Mouse (Mus musculus): Measurements from ENCODE around the gene Gm11146.

- peak; percentile 89 for TF ChIP-seq POLR2A (IDR thresholded peaks at IDR 0.05; ENCODE audit: extremely low read depth, insufficient read depth, low read length)
- no peak for TF ChIP-seq CTCF (IDR thresholded peaks at IDR 0.05; ENCODE audit: extremely low read depth, insufficient read depth, low read length)
These were observed 42.2 kb upstream of the Gm11146 start for GRCm38 (mm10) chr16:77643871-77644720.

All from cortical plate, adult 2 months (tissue).